Mouse (Mus musculus) forebrain, embryonic 10.5 days (tissue): ENCODE data around the gene Miga1. TPM values are rescaled to one million over a fixed set of nuclear protein-coding genes. Genes with fewer than 3 reads are reported as not detected.

Experiments used
- polyA plus RNA-seq: library from polyadenylated mRNA; unstranded; fragments of >200 nt; fragmentation: Nextera tagmentation; extraction: Ambion mirVana; gene quantifications from 2 replicates; pipeline ENCODE4 v1.2.1, GENCODE M21; 2016

Gene Miga1
- polyA plus RNA-seq, 1 experiment from 2014 or later: 22.1 TPM

Other genes with a start within 250 kb of the Miga1 start
- 1.9 and 3.5 TPM in 2 replicates for gene Gipc2, start 174.2 kb downstream of the Miga1 start, polyA plus RNA-seq
- gene Dnajb4, start 130.1 kb downstream of the Miga1 start, polyA plus RNA-seq: 16.2 and 18.8 TPM in 2 replicates
- 444 and 478 TPM in 2 replicates for gene Fubp1, start 130.0 kb downstream of the Miga1 start, polyA plus RNA-seq
- 2.8 and 3.8 TPM in 2 replicates for gene Nexn, start 74.1 kb downstream of the Miga1 start, polyA plus RNA-seq
- 47.4 and 47.8 TPM in 2 replicates for gene Usp33, start 6.1 kb upstream of the Miga1 start, polyA plus RNA-seq
- gene Zzz3, start 55.1 kb upstream of the Miga1 start, polyA plus RNA-seq: 56.4 and 60.7 TPM in 2 replicates